Mouse (Mus musculus) adrenal gland, postnatal 4 days (tissue): ENCODE measurements around the gene Il20ra. TPM values are rescaled to one million over a fixed set of nuclear protein-coding genes. Genes with fewer than 3 reads are reported as not detected.
"Not testable (repeated sequence)": the region's sequence is repeated elsewhere in the genome, so short reads cannot be mapped to it uniquely, and the experiment has no call there.

Experiments
- DNase-seq, 2 experiments: peaks; one replicate each; pipeline ENCODE4 v3.0.0; 2021 to 2022; ENCODE audit warnings: low spot score in 2 of 2, mixed read lengths in 2 of 2
- long read RNA-seq, 2 experiments: library from polyadenylated mRNA; stranded (forward); transcript quantifications; one replicate each; pipeline ENCODE4 v2.0.0; 2021
- total RNA-seq, 2 experiments: library from RNA; stranded (reverse); gene quantifications; 2 replicates each; pipeline ENCODE4 v1.2.3; 2021

Gene Il20ra
- 1 to 10 TPM; 5.1 to 7.1 TPM for total RNA-seq
- long read RNA-seq, experiment 1, partial matches to known transcripts: 0 of 5 reads
- long read RNA-seq, experiment 1, other reads (novel, unspliced or antisense): 3 of 5 reads
- long read RNA-seq, experiment 2, partial matches to known transcripts: 0 of 8 reads
- long read RNA-seq, experiment 2, other reads (novel, unspliced or antisense): 6 of 8 reads

GRCm38 (mm10) chr10:19712421-19712836, at the start of gene Il20ra:
Gene Il20ra (plus strand): TSS chr10:19712570.
- peak in 1 of 2 experiments; percentile 30 for DNase-seq

- no peak for DNase-seq
These were observed 43.4 kb upstream of the Il20ra start for GRCm38 (mm10) chr10:19668973-19669372.

- no peak for DNase-seq
These were observed 40.4 kb upstream of the Il20ra start for GRCm38 (mm10) chr10:19672015-19672414.

GRCm38 (mm10) chr10:19673146-19673545, 39.2 kb upstream of the Il20ra start:
- no peak for DNase-seq

GRCm38 (mm10) chr10:19687686-19688085, 24.7 kb upstream of the Il20ra start:
- DNase-seq: no peak

GRCm38 (mm10) chr10:19691287-19691686, 21.1 kb upstream of the Il20ra start:
- DNase-seq: no peak

GRCm38 (mm10) chr10:19691771-19692170, 20.6 kb upstream of the Il20ra start:
- no peak for DNase-seq

GRCm38 (mm10) chr10:19692332-19692731, 20.0 kb upstream of the Il20ra start:
- DNase-seq: no peak

- DNase-seq: peak in 1 of 2 experiments; percentile 23
These were observed 19.4 kb upstream of the Il20ra start for GRCm38 (mm10) chr10:19692988-19693387.

- DNase-seq: no peak
These were observed 18.7 kb upstream of the Il20ra start for GRCm38 (mm10) chr10:19693629-19694028.

GRCm38 (mm10) chr10:19699331-19699730, 13.0 kb upstream of the Il20ra start:
- DNase-seq: no peak

GRCm38 (mm10) chr10:19704445-19704844, 7.9 kb upstream of the Il20ra start:
- no peak for DNase-seq

- no peak for DNase-seq
These were observed 4.6 kb upstream of the Il20ra start for GRCm38 (mm10) chr10:19707768-19708167.

GRCm38 (mm10) chr10:19708277-19709070, 3.9 kb upstream of the Il20ra start:
- no peak for DNase-seq

- DNase-seq: no peak
These were observed 1.4 kb upstream of the Il20ra start for GRCm38 (mm10) chr10:19711020-19711419.

- no peak for DNase-seq
These were observed 709 bp upstream of the Il20ra start for GRCm38 (mm10) chr10:19711551-19712171.

GRCm38 (mm10) chr10:19718627-19719026, 6.3 kb downstream of the Il20ra start:
- no peak for DNase-seq

- no peak for DNase-seq
These were observed 9.9 kb downstream of the Il20ra start for GRCm38 (mm10) chr10:19722320-19722719.

GRCm38 (mm10) chr10:19724158-19724832, 11.9 kb downstream of the Il20ra start:
- DNase-seq: no peak

- DNase-seq: not testable (repeated sequence)
These were observed 26.1 kb downstream of the Il20ra start for GRCm38 (mm10) chr10:19738442-19738841.

GRCm38 (mm10) chr10:19745662-19746061, 33.3 kb downstream of the Il20ra start:
- no peak for DNase-seq

GRCm38 (mm10) chr10:19746156-19746555, 33.8 kb downstream of the Il20ra start:
- DNase-seq: no peak
